Mouse (Mus musculus) frontal cortex, adult 2 months (tissue): ENCODE data around the gene Eme1. TPM values are rescaled to one million over a fixed set of nuclear protein-coding genes. Genes with fewer than 3 reads are reported as not detected.
"Not testable (repeated sequence)": the region's sequence is repeated elsewhere in the genome, so short reads cannot be mapped to it uniquely, and the experiment has no call there.

Source experiments
- DNase-seq, 2 experiments: peaks; one replicate each; pipeline ENCODE4 v3.0.0; 2022; ENCODE audit warnings: low spot score in 1 of 2; ENCODE audit errors: extremely low spot score in 1 of 2
- polyA plus RNA-seq: library from polyadenylated mRNA; depleted of rRNA; stranded (reverse); fragments of >200 nt; gene quantifications from 2 replicates; pipeline ENCODE4 v1.2.3, GENCODE M21; 2012

Gene Eme1
- polyA plus RNA-seq, 1 experiment, result 0.30 TPM

DNA sequence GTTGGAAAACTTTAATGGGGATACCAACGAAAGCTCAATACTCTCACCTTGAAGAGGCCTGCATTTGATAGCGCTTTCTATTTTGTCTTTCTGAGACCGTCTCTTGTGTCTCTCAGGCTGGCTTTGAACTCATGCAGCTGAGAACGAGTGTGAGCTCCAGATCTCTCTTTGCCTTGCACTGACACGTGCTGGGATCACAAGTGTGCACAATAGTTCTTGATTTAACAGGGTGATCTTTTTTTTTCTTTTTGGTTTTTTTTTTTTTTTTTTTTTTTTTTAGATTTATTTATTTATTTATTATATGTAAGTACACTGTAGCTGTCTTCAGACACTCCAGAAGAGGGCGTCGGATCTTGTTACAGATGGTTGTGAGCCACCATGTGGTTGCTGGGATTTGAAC is 2.5 kb downstream of the Eme1 start:
- DNase-seq, result not testable (repeated sequence)

GRCm38 (mm10) chr11:94646457-94646856 is 7.3 kb downstream of the Eme1 start:
- no peak for DNase-seq

DNA sequence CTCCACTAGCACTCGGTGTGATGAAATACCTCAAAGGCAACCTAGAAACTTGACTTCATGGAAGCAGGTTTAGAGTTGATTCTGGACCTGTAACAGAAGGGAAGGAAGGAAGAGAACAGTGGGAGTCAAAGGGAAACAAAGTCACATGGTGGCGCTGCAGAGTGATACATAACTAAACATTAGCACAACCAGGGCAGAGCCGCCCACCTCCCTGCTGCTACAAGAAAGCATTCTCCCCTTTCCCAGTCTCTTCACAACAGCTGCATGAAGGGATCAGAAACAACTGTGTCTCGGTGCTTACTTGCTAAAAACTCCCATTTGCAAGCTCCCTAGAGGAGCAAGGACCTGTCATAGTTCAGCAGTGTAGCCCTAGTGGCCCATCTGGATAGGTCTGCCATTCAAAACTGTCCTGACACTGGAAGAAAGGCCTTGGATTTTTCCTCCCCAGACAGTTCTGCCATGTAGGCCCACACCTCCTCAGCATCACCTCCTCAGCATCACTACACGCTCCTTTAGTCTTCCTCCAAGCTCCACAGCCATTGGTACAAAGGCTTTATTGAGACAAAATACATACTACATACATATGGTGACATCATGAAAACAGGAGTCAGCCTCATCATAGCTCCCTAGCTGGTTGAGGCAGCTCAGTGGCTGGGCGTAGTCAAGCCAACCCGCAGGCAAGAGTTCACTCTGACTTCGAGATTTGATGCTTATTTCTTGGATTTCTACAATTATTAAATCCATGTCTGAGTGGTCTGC is 9.1 kb downstream of the Eme1 start:
- peak; percentile 45 to 56 for DNase-seq

GRCm38 (mm10) chr11:94634431-94634830 is 19.3 kb downstream of the Eme1 start:
- DNase-seq, result no peak

DNA sequence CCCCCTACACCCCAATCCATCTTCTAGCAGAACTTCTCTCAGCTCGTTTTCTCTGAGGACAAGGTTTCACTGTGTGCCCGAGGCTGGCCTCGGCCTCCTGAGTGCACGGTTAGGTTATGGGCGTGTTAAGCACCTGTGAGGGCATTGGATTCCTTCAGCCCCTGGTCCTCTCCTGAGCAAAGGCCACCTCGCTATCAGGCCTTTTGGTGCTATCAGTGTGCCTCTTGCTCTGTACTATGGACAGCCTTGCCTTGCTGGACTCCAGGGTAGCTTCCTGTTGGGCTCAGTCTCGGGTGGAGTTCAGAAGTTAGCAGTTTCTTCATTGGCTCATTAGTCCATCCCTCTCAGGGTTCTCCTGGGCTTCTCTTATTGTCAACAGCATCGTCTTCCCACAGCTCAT is 20.8 kb downstream of the Eme1 start:
- DNase-seq, result no peak

GRCm38 (mm10) chr11:94631969-94632368 is 21.8 kb downstream of the Eme1 start:
- no peak for DNase-seq

DNA sequence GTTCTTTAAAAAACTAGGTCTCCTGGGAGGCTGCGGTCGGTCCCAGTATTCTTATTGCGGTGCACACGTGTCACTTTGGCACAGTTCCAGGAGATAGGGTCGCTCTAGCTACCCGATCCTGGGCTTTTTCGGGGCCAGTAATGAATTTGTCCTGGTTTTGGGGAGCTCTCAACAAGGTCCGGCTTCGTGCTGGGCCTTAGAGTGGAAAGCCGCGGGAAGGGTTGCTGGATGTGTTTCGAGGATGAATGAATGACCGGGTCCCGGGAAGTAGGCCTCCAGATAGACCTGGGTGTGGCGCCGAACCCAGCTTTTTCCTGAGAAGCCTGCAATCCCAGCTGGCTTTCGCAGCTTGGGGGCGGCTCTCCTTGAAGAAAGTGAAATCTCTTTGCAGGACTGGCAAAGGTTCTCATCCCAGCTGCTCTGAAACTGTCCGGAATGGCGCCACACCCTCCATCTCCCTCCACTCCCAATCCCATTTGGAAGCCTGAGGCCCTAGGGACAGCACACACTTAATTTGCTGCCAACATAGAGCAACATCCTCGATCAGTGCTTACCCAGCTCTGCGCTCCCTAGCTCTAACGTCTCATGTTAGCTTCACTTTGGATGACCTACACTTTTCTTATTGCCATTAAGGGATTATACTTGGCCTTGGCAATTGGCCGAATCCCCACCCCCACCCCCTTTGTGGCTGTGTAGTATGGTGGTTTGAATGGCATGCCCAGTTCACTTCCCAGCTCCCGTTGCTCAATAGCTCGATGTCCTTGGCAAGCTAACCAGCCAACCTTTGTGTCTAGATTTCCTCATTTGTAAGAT is 23.4 kb downstream of the Eme1 start:
- DNase-seq, result peak in 1 of 2 experiments; percentile 15

- DNase-seq, result no peak
Observed at GRCm38 (mm10) chr11:94629884-94630198, 23.9 kb downstream of the Eme1 start.

DNA sequence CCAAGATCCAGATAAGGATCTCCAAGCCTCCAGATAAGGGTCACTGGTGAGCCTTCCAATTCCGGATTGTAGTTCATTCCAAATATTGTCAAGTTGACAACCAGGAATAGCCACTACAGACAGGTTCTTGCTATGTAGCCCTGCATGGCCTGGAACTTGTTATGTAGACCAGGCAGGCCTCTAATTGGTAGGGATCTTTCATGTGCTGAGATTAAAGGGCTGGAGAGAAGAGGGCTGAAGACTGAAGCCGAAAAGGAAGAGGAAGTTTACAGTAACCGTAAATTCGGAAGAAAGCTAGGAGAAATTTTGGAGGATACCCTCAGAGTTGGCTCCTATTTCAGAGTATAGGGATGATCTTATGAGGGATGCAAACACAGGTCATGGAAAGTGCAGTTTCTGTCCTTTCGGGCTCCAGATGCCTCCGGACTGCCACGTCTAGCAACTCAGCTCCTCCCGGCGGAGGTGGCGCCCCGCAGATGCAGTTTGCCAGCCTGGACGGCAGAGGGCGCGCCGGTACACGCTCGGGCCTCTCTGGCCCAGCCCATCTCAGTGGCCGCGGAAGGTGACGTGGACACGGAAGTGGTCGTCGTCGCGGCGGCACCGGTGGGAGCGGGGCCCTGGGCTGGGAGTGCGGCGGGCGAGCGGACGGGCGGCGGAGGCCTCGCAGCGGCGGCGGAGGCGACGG is 24.4 kb downstream of the Eme1 start, which contains the start of gene Lrrc59:
TSS of gene Lrrc59 (plus strand) at position 569 of the 685 bp plus-strand sequence.
- DNase-seq, result peak; percentile 82 to 97

- DNase-seq, result no peak
Observed at GRCm38 (mm10) chr11:94622162-94622561, 31.6 kb downstream of the Eme1 start.

- DNase-seq, result no peak
Observed at GRCm38 (mm10) chr11:94621458-94621852, 32.3 kb downstream of the Eme1 start.

- DNase-seq, result no peak
Observed at GRCm38 (mm10) chr11:94620766-94621457, 32.9 kb downstream of the Eme1 start.

DNA sequence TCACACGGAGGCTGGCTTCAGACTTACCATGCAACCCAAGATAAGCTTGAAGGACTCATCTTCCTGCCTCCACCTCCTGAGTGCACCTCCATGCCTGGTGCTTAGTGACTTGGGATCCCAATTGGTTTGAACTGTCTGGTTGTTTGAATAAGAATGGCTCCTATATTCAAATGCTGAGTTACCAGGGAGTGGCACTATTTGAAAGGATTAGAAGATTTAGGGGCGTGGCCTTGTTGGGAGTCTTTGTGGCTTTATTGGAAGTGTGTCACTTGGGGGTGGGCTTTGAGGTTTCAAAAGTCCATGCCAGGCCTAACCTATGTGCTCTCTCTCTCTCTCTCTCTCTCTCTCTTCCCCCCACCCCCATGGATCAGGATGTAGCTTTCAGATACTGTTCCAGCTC is 36.1 kb downstream of the Eme1 start:
- DNase-seq, result no peak

- no peak for DNase-seq
Observed at GRCm38 (mm10) chr11:94615494-94615893, 38.3 kb downstream of the Eme1 start.

GRCm38 (mm10) chr11:94614603-94615002 is 39.2 kb downstream of the Eme1 start:
- DNase-seq, result no peak

DNA sequence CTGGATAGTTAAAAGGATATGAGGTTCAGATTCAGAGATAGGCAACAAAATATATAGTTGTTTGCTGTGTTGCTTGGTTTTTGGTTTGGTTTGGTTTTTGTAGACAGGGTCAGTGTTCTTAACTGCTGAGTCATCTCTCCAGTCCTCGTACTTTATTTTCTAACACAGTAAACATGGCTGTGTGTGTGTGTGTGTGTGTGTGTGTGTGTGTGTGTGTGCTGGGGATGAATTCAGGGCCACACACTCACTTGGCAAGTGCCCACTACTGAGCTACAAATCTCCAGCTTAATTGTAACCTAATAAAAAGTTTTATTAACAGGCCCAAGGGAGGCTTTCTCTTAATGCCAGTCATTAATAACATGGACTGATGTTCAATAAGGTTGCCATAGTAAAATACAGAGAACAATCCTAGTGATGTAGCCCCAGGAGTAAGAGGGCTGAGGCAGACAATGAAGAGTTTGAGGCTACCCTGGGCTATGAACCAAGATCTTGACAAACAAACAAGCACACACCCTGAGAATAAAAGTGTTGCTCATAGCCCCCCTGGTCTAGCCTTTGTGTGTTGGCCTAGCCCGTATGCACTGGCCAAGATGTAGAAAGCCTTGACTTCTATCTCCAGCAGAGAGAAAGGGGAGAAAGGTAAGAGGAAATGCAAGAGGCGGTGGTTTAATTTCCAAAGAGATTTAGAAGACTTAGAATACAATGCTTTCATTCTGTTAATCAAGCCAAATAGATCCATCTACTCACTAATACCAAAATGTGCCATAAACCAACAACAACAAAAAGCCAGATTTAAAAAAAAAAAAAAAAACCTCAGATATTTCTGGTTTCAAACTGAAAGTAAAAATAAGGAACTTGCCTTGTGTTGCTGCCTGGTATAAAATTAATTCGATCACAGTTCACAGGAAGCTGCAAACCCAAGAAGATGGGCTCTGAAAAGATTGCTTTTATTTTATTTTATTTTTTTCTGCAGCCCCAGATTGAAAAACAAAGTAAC is 42.7 kb downstream of the Eme1 start:
- no peak for DNase-seq

- no peak for DNase-seq
Observed at GRCm38 (mm10) chr11:94602356-94602955, 51.3 kb downstream of the Eme1 start.

- DNase-seq, result peak in 1 of 2 experiments; percentile 3
Observed at GRCm38 (mm10) chr11:94601321-94602281, 52.2 kb downstream of the Eme1 start, which contains the start of gene Acsf2. TSS of gene Acsf2 (minus strand) at chr11:94601871.
